Mouse (Mus musculus) lung, adult 2 months (tissue): Measurements from ENCODE around the gene Ppp1r9a.

Experiments
- CTCF ChIP-seq: fragments of 200-500 bp; IDR thresholded peaks from 2 replicates; pipeline ENCODE4 v1.5.1; 2011; ENCODE audit warnings: mild to moderate bottlenecking, low read length, control low read depth; ENCODE audit not compliant: insufficient read depth
- POLR2A ChIP-seq: fragments of 200-500 bp; IDR thresholded peaks from 2 replicates; pipeline ENCODE4 v1.6.1; 2011; ENCODE audit warnings: low read depth, mild to moderate bottlenecking, control low read depth, low read length, borderline replicate concordance; ENCODE audit errors: extremely low read depth

- no peak for TF ChIP-seq POLR2A
- no peak for TF ChIP-seq CTCF
Measured at GRCm38 (mm10) chr6:4855236-4855635, 47.5 kb upstream of the Ppp1r9a start.
